Mouse (Mus musculus): Measurements from ENCODE around the gene Dmkn.

DNA sequence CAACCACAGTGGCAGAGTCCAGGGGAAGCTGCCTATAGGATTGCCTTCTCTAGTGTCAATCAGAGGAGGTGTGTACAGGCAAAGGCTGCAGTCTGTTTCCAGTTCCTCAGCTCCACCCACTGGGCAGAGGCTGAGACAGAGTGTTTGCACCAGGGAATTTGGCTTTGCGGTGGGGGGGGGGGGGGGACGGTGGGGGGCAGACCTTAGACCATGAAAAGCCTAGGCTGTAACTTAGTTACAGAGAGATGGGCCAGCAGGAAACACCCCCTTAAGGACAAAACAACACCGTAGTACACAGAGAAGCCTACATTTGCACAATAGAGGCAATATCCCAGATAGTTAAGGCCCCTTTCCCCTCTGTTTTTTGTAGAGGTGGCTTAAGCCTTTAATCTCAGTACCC lies 6.6 kb upstream of the Dmkn start:
- TF ChIP-seq POLR2A (IDR thresholded peaks at IDR 0.05; ENCODE audit: borderline replicate concordance, control insufficient read depth, low read depth, low read length) (no peak), CTCF (IDR thresholded peaks at IDR 0.05; ENCODE audit: control insufficient read depth, insufficient read depth, low read length) (no peak)
